Mouse (Mus musculus) limb, embryonic 14.5 days (tissue): ENCODE results near the gene Eef1g. TPM values are rescaled to one million over a fixed set of nuclear protein-coding genes. Genes with fewer than 3 reads are reported as not detected.
A peak's percentile ranks its signal among the peaks of the same experiment; 100 is the strongest.
"Not testable (repeated sequence)": the region's sequence is repeated elsewhere in the genome, so short reads cannot be mapped to it uniquely, and the experiment has no call there.

Experiments
- ATAC-seq: fragments of 200-750 bp; cut with Nextera tagmentation; 2 replicates; pipeline ENCODE4 v1.8.0; 2017; ENCODE audit warnings: low read depth, moderate number of reproducible peaks, moderate TSS enrichment; ENCODE audit not compliant: low FRiP score
- DNase-seq: peaks from one replicate; pipeline ENCODE4 v3.0.0-alpha.2; 2015; ENCODE audit warnings: low spot score
- H3K27ac ChIP-seq: fragments of 300-500 bp; sonication (generic); replicated peaks from 2 replicates; pipeline ENCODE4 v1.5.1; 2014; ENCODE audit warnings: low read depth, mild to moderate bottlenecking, low read length, moderate library complexity, mixed read lengths
- H3K27me3 ChIP-seq: fragments of 300-500 bp; sonication (generic); 2 replicates; pipeline ENCODE4 v1.6.1; 2014; ENCODE audit warnings: low read length, mixed read lengths; ENCODE audit not compliant: control insufficient read depth, insufficient read depth
- H3K36me3 ChIP-seq: fragments of 300-500 bp; sonication (generic); 2 replicates; pipeline ENCODE4 v1.6.1; 2014; ENCODE audit warnings: mild to moderate bottlenecking, low read length, moderate library complexity, mixed read lengths; ENCODE audit not compliant: control insufficient read depth, insufficient read depth
- H3K4me1 ChIP-seq: fragments of 300-500 bp; sonication (generic); 2 replicates; pipeline ENCODE4 v1.6.1; 2014; ENCODE audit warnings: antibody characterized with exemption, low read length, mixed read lengths; ENCODE audit not compliant: control insufficient read depth, insufficient read depth
- H3K4me2 ChIP-seq: fragments of 300-500 bp; sonication (generic); replicated peaks from 2 replicates; pipeline ENCODE4 v1.6.1; 2014; ENCODE audit warnings: low read depth, mild to moderate bottlenecking, low read length, moderate library complexity; ENCODE audit not compliant: severe bottlenecking
- H3K4me3 ChIP-seq: fragments of 300-500 bp; sonication (generic); replicated peaks from 2 replicates; pipeline ENCODE4 v1.5.1; 2014; ENCODE audit warnings: low read length
- H3K9ac ChIP-seq: fragments of 300-500 bp; sonication (generic); 2 replicates; pipeline ENCODE4 v1.6.1; 2014; ENCODE audit warnings: mild to moderate bottlenecking, low read depth, low read length, moderate library complexity; ENCODE audit not compliant: severe bottlenecking
- H3K9me3 ChIP-seq: fragments of 300-500 bp; sonication (generic); 2 replicates; pipeline ENCODE4 v1.6.1; 2016; ENCODE audit warnings: low read length; ENCODE audit not compliant: control insufficient read depth
- POLR2A ChIP-seq: fragments of 200-500 bp; IDR thresholded peaks from 2 replicates; pipeline ENCODE4 v1.8.0; 2012; ENCODE audit warnings: inconsistent platforms, mild to moderate bottlenecking, moderate library complexity, borderline replicate concordance; ENCODE audit not compliant: insufficient read depth, insufficient read length; ENCODE audit errors: extremely low read depth
- WGBS: fragments of 180-500 bp; shearing (Covaris S2); extraction: QIAGEN DNeasy Blood & Tissue Kit; methylation state at CpG from one replicate; pipeline ENCODE4 v1.1.7; 2014; 5-methylcytosine and 5-hydroxymethylcytosine counted together
- polyA plus RNA-seq, 2 experiments: library from polyadenylated mRNA; depleted of rRNA in 1 of 2; stranded (reverse) in 1 of 2; unstranded in 1 of 2; fragments of >200 nt; fragmentation: Nextera tagmentation in 1 of 2; extraction: Ambion mirVana in 1 of 2; gene quantifications; 2 replicates each; pipeline versions ENCODE4 v1.2.1 to v1.2.3; 2012 to 2014

Gene Eef1g
- polyA plus RNA-seq, 2 experiments = 499 to 577 TPM

DNA sequence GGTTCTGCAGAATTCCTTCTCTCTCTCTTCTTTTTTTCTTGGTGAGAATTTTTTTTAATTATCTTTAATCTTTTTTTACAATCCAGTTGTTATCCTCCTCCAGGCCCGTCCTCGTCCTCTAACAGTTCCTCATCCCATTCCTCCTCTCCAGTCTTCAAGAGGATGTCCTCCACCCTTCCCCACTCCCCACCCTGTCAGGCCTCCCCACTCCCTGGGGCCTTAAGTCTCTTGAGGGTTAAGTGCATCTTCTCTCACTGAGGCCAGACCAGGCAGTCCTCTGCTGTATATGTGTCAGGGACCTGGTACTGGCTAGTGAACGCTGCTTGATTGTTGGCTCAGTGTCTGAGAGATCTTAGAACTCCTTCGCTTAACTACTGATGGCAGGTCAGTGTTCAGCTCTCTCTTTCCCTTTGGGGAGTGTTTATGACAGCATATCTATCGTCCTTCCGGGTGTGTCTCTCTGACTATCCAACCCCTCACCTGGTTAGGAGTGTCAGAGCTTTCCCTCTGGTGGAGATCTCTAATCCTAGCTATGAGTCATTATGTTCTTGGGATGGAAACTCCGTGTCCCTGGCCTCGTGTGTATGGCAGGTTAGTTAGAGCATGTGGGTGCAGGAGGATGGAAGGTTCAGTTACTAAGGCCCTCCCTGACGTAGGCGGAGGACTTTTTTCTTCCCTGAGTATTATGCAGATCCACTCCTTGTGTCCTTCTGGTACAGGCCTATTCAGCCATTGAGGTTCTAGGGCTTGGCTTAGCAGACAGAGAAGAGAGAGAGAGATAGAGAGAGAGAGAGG, 28.2 kb downstream of the Eef1g start:
- H3K9ac ChIP-seq = no peak overlapping the region
- no peak for TF ChIP-seq POLR2A
- peaks cover 68% of the 10 kb centered on the region for H3K4me1 ChIP-seq
- no peak overlapping the region for H3K4me3 ChIP-seq
- DNase-seq (no peak), ATAC-seq (no peak)
- H3K27me3 ChIP-seq = no peaks in the 10 kb centered on the region
- WGBS = 82% methylated on average over 10 of the region's 10 CpGs
- H3K4me2 ChIP-seq = no peak overlapping the region
- H3K36me3 ChIP-seq = peaks cover 6% of the 10 kb centered on the region
- H3K27ac ChIP-seq = no peak overlapping the region
- no peaks in the 10 kb centered on the region for H3K9me3 ChIP-seq

DNA sequence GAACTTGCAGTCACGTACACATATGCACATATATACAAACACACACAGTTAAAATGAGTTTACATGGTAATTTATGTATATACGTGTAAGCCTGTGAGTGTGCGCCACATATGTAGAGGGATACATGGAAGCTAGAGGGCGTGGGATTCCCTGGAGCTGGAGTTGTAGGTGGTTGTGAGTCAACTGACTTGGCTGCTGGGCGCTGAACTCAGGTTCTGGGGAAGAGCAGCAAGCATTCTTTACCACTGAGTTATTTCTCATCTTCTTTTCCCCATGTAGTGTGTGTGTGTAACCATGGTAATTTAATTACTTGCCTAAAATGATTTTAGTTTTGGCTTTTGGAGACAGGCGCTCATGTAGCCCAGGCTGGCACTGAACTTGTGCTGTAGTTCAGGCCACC, 29.8 kb downstream of the Eef1g start:
- Histone ChIP-seq H3K27ac (no peak overlapping the region), H3K9ac (no peak overlapping the region), H3K4me3 (no peak overlapping the region), H3K9me3 (no peaks in the 10 kb centered on the region), H3K36me3 (peaks cover 22% of the 10 kb centered on the region), H3K27me3 (no peaks in the 10 kb centered on the region), H3K4me2 (no peak overlapping the region), H3K4me1 (peaks cover 59% of the 10 kb centered on the region)
- DNase-seq (no peak), ATAC-seq (no peak)
- no peak for TF ChIP-seq POLR2A
- WGBS = 89% methylated on average over 6 of the region's 6 CpGs

DNA sequence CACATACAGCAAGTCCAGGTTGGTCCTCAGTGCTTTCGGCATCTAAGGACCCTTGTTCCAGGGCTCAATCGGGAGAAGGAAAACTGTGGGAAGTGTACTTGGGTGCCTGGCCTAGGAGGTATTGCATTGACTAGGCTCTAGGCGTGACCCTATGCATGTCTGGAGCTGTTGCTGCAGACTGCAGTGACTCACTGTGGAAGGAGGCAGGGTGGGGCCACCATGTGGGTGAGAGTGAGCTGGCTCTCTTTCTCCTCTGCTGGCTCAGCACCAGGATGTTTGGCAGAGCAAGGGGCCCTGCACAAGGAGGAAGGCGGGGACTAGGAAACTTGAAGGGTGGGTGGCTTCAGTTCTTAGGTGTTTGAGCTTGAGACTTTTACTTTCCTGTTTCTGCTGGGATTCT, 30.7 kb downstream of the Eef1g start:
- Histone ChIP-seq H3K4me1 (peaks cover 50% of the 10 kb centered on the region), H3K9me3 (no peaks in the 10 kb centered on the region), H3K4me2 (peak overlapping the region; percentile 22), H3K27me3 (no peaks in the 10 kb centered on the region), H3K9ac (no peak overlapping the region), H3K27ac (peak overlapping the region; percentile 75), H3K4me3 (no peak overlapping the region), H3K36me3 (peaks cover 32% of the 10 kb centered on the region)
- ATAC-seq (peak; percentile 88), DNase-seq (peak; percentile 89)
- TF ChIP-seq POLR2A = no peak
- 39% methylated on average over 4 of the region's 4 CpGs for WGBS

DNA sequence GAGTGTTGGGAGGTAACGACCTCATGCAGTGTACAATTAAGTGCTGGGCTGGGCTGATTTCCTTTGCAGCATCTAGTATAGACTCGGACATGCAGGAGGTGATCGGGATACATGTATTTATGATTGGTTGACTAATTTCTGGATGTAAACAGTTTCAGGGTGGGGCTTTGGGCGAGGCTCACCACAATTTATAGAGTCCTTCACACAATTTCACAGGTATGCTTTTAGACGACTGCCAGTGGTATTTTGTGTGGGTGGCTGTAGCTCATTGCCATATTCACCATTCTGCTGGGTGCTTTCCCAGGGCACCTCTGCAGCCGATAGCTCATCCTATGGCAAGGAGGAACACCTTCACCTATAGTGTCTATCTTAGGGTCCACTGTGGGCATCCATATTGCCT, 31.7 kb downstream of the Eef1g start:
- TF ChIP-seq POLR2A = no peak
- H3K4me1 ChIP-seq = peaks cover 40% of the 10 kb centered on the region
- WGBS = 72% methylated on average over 6 of the region's 6 CpGs
- H3K27ac ChIP-seq = peak overlapping the region; percentile 75; the same call in 1 of the 2 replicates
- no peak overlapping the region for H3K4me2 ChIP-seq
- ATAC-seq (no peak), DNase-seq (no peak)
- H3K9me3 ChIP-seq = no peaks in the 10 kb centered on the region
- peaks cover 42% of the 10 kb centered on the region for H3K36me3 ChIP-seq
- H3K9ac ChIP-seq = no peak overlapping the region
- H3K4me3 ChIP-seq = no peak overlapping the region
- no peaks in the 10 kb centered on the region for H3K27me3 ChIP-seq

DNA sequence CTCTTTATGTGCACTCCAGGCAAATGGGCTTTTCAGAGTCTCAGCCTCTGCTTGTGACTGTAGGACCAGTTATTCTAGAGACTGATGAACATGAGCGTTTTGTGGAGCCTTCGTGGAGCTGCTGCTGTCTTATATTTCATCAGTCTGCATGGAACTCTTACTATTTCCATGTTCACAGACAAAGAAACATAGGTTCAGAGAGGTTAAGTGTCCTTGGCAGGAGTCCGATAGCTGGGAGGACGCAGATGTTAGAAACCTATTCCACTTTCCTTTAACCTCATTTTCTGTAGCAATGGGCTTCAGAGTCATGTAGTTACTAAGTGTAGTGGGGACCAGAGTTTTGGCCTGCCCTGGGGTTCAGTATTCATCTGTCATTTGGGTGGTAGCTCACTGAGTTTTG, 32.4 kb downstream of the Eef1g start:
- WGBS = 85% methylated on average over 4 of the region's 4 CpGs
- H3K4me3 ChIP-seq = no peak overlapping the region
- peaks cover 48% of the 10 kb centered on the region for H3K36me3 ChIP-seq
- no peaks in the 10 kb centered on the region for H3K9me3 ChIP-seq
- ATAC-seq = no peak
- H3K4me1 ChIP-seq = peaks cover 36% of the 10 kb centered on the region
- no peak for TF ChIP-seq POLR2A
- no peak overlapping the region for H3K27ac ChIP-seq
- H3K4me2 ChIP-seq = no peak overlapping the region
- no peaks in the 10 kb centered on the region for H3K27me3 ChIP-seq
- no peak for DNase-seq
- H3K9ac ChIP-seq = no peak overlapping the region

DNA sequence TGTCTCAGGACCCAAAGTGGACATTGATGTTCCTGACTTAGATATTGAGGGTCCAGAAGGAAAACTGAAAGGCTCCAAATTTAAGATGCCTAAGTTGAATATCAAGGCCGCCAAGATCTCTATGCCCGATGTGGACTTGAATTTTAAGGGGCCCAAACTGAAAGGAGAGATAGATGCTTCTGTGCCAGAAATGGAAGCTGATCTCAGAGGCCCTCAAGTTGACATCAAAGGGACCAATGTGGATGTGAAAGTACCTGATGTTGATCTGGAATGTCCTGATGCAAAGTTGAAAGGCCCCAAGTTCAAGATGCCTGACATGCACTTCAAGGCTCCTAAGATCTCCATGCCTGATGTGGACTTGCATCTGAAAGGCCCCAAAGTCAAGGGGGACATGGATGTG, 40.1 kb downstream of the Eef1g start:
- H3K4me3 ChIP-seq, H3K9ac ChIP-seq, H3K27me3 ChIP-seq, H3K4me1 ChIP-seq, ATAC-seq, H3K4me2 ChIP-seq, H3K9me3 ChIP-seq, H3K27ac ChIP-seq, DNase-seq: not testable (repeated sequence)
- peaks cover 70% of the 10 kb centered on the region for H3K36me3 ChIP-seq
- WGBS = 98% methylated on average over 2 of the region's 2 CpGs
